In genomic region chr11:26437818-26438217, GRCm38 (mm10) we compare ENCODE assay signal across 11 mouse cellular contexts. TPM values are rescaled to one million over a fixed set of nuclear protein-coding genes. Genes with fewer than 3 reads are reported as not detected.
DNase-seq lines count a peak whose midpoint lies in the region; ATAC-seq and TF ChIP-seq lines count a peak whose summit lies in the region.
"Had no signal": no experiment of that assay in that cellular context is flagged by ENCODE, and none has a peak within 500 bp of the region (broad histone marks: within the 10 kb centered on the region; RNA-seq: fewer than 3 reads in every experiment).

No protein-coding gene starts in this region.

- H3K9ac ChIP-seq in ES-Bruce4 (ENCODE audit: low read depth, poor library complexity, severe bottlenecking), result no peak overlapping the region
- H3K9ac ChIP-seq in hindbrain, postnatal 0 days (replicated peaks; ENCODE audit: low read length), result no peak overlapping the region
- H3K9ac ChIP-seq in heart, embryonic 11.5 days (ENCODE audit: low read depth, low read length), result no peak overlapping the region

- no peaks in the 10 kb centered on the region for H3K4me1 ChIP-seq in ES-Bruce4 (ENCODE audit: control insufficient read depth, insufficient read depth, low read length)
- H3K4me1 ChIP-seq in cerebellum, adult 2 months (ENCODE audit: control insufficient read depth, insufficient read depth, low read length), result peaks cover 12% of the 10 kb centered on the region; the same call in 1 of the 2 replicates
- no peaks in the 10 kb centered on the region for H3K4me1 ChIP-seq in hindbrain, postnatal 0 days (ENCODE audit: insufficient read depth, low read length)
- no peaks in the 10 kb centered on the region for H3K4me1 ChIP-seq in heart, embryonic 11.5 days (ENCODE audit: control insufficient read depth, insufficient read depth, low read length)

- no peaks in the 10 kb centered on the region for H3K27me3 ChIP-seq in ES-Bruce4 (ENCODE audit: control insufficient read depth, insufficient read depth, low read length, poor library complexity, severe bottlenecking)
- no peaks in the 10 kb centered on the region for H3K27me3 ChIP-seq in cerebellum, adult 2 months (ENCODE audit: control insufficient read depth, insufficient read depth, low read length)
- no peaks in the 10 kb centered on the region for H3K27me3 ChIP-seq in hindbrain, postnatal 0 days (ENCODE audit: insufficient read depth, low read length)
- no peaks in the 10 kb centered on the region for H3K27me3 ChIP-seq in heart, embryonic 11.5 days (ENCODE audit: control insufficient read depth, insufficient read depth, low read length)
- H3K27me3 ChIP-seq: Patski had no signal

- H3K36me3 ChIP-seq in ES-Bruce4 (ENCODE audit: control insufficient read depth, insufficient read depth, low read length, poor library complexity, severe bottlenecking), result no peaks in the 10 kb centered on the region; the same call in 1 of the 2 replicates
- H3K36me3 ChIP-seq in hindbrain, postnatal 0 days (ENCODE audit: insufficient read depth, low read length), result no peaks in the 10 kb centered on the region
- no peaks in the 10 kb centered on the region for H3K36me3 ChIP-seq in heart, embryonic 11.5 days (ENCODE audit: control insufficient read depth, insufficient read depth, low read length)

- no peak overlapping the region for H3K27ac ChIP-seq in ES-Bruce4 (ENCODE audit: insufficient read depth, low read length)
- H3K27ac ChIP-seq in cerebellum, adult 2 months (ENCODE audit: insufficient read depth, low read length), result no peak overlapping the region
- peak overlapping the region; percentile 54; the same call in 1 of the 2 replicates for H3K27ac ChIP-seq in hindbrain, postnatal 0 days
- H3K27ac ChIP-seq in heart, embryonic 11.5 days (ENCODE audit: low read depth, low read length), result no peak overlapping the region

- H3K9me3 ChIP-seq in ES-Bruce4 (replicated peaks; ENCODE audit: control insufficient read depth, insufficient read depth, low read length, poor library complexity, severe bottlenecking), result no peaks in the 10 kb centered on the region
- no peaks in the 10 kb centered on the region for H3K9me3 ChIP-seq in hindbrain, postnatal 0 days (ENCODE audit: low read length)
- no peaks in the 10 kb centered on the region for H3K9me3 ChIP-seq in heart, embryonic 11.5 days (replicated peaks; ENCODE audit: control insufficient read depth, low read length)

- TF ChIP-seq EP300 in ES-Bruce4 (IDR thresholded peaks at IDR 0.05; ENCODE audit: insufficient read depth, low read depth, low read length), result no peak

- no peak for TF ChIP-seq POLR2A in ES-Bruce4 (IDR thresholded peaks at IDR 0.05; ENCODE audit: insufficient read depth, low read length)
- no peak for TF ChIP-seq POLR2A in cerebellum, adult 2 months (IDR thresholded peaks at IDR 0.05; ENCODE audit: borderline replicate concordance, insufficient read depth, low read length)

- WGBS in cerebellum, adult 2 months, result 15% methylated on average over 13 of the region's 13 CpGs
- 46% methylated on average over 13 of the region's 13 CpGs for WGBS in hindbrain, postnatal 0 days
- WGBS in heart, embryonic 11.5 days (ENCODE audit: insufficient replicate concordance), result 84% methylated on average over 13 of the region's 13 CpGs

- H3K4me3 ChIP-seq in ES-Bruce4 (ENCODE audit: low read depth, low read length), result peak overlapping the region; percentile 5; the same call in 1 of the 2 replicates
- no peak overlapping the region for H3K4me3 ChIP-seq in cerebellum, adult 2 months (replicated peaks; ENCODE audit: insufficient read depth, low read depth, low read length)
- H3K4me3 ChIP-seq in hindbrain, postnatal 0 days (ENCODE audit: low read length), result no peak overlapping the region
- H3K4me3 ChIP-seq in heart, embryonic 11.5 days (ENCODE audit: low read depth, low read length), result no peak overlapping the region
- H3K4me3 ChIP-seq: erythroblast, embryonic 14.5 days had no signal

- peak; percentile 79 for ATAC-seq in hindbrain, postnatal 0 days
- no peak for ATAC-seq in erythroid progenitor cell, adult 5-6 weeks (replicated peaks; ENCODE audit: low FRiP score, poor library complexity, severe bottlenecking)
- no peak for ATAC-seq in heart, embryonic 11.5 days (replicated peaks; ENCODE audit: insufficient number of reproducible peaks, low FRiP score, low TSS enrichment)
- ATAC-seq: Patski had no signal

- peak overlapping the region; percentile 21; the same call in 1 of the 2 replicates for H3K4me2 ChIP-seq in hindbrain, postnatal 0 days (ENCODE audit: low read depth, low read length)
- H3K4me2 ChIP-seq in heart, embryonic 11.5 days, result no peak overlapping the region

- TF ChIP-seq CTCF in ES-Bruce4 (IDR thresholded peaks at IDR 0.05; ENCODE audit: low read depth, low read length), result no peak
- TF ChIP-seq CTCF in cerebellum, adult 2 months (IDR thresholded peaks at IDR 0.05; ENCODE audit: borderline replicate concordance, insufficient read depth, low read depth, low read length), result no peak
- no peak for TF ChIP-seq CTCF in hindbrain, postnatal 0 days (IDR thresholded peaks at IDR 0.05; ENCODE audit: low read depth)

- intact Hi-C loops in gastrocnemius, postnatal 36 days (cut with DNase I), result no loop called here

- DNase-seq in cerebellum, adult 2 months, result peak; percentile 65 to 70
- peak; percentile 63 for DNase-seq in hindbrain, postnatal 0 days (ENCODE audit: low spot score)
- peak; percentile 43 for DNase-seq in naive thymus-derived CD4-positive, alpha-beta T cell, adult 2 months (ENCODE audit: low read depth)
- DNase-seq in gastrocnemius, adult 8-10 months (ENCODE audit: low spot score in 2 of 2), result no peak
- no peak for DNase-seq in gastrocnemius, postnatal 36 days
- DNase-seq: kidney, postnatal 4 days had no signal

RNA-seq across cellular contexts. Expression of gene Fancl, which starts 51.9 kb away (rescaled TPM):
- polyA plus RNA-seq in ES-Bruce4 (2011; ENCODE audit: insufficient read depth, insufficient read length, low read depth, missing spikeins), result 36.4 and 37.6 TPM in 2 replicates
- polyA plus RNA-seq in cerebellum, adult 2 months (2012; rRNA removed), result 5.9 and 6.0 TPM in 2 replicates
- total RNA-seq in hindbrain, postnatal 0 days (2014; rRNA removed), result 5.7 and 6.3 TPM in 2 replicates
- polyA plus RNA-seq in hindbrain, postnatal 0 days (2015; fragmentation: Nextera tagmentation; extraction: Ambion mirVana), result 15.9 and 16.3 TPM in 2 replicates
- total RNA-seq in erythroid progenitor cell, adult 5-6 weeks (2015; ENCODE audit: low replicate concordance), result 31.4 and 84.7 TPM in 2 replicates
- total RNA-seq in erythroid progenitor cell, adult 5-6 weeks (2017; ENCODE audit: low replicate concordance), result 58.6 and 80.2 TPM in 2 replicates
- 1 to 10 TPM; 3.9 to 6.5 (median 4.5) TPM for total RNA-seq in gastrocnemius, adult 8-10 months (2022)
- 1 to 10 TPM; 2.5 to 4.0 TPM for total RNA-seq in gastrocnemius, postnatal 36 days (2021)
- 24.9 and 26.4 TPM in 2 replicates for polyA plus RNA-seq in heart, embryonic 11.5 days (2014; fragmentation: Nextera tagmentation; extraction: Ambion mirVana)

Comparison
In these comparisons a context has a peak if more than half of its experiments do, and no peak if none do; other contexts are left out.
1. DNase-seq: peak in cerebellum, adult 2 months (2 of 2), hindbrain, postnatal 0 days (single experiment) and naive thymus-derived CD4-positive, alpha-beta T cell, adult 2 months (single experiment); none in gastrocnemius, adult 8-10 months (0 of 2) and gastrocnemius, postnatal 36 days (0 of 2).